Comparison of ENCODE assay signal across 10 mouse cellular contexts in genomic region chr11:102144957-102145470, GRCm38 (mm10). TPM values are rescaled to one million over a fixed set of nuclear protein-coding genes. Genes with fewer than 3 reads are reported as not detected.
DNase-seq lines count a peak whose midpoint lies in the region; ATAC-seq and TF ChIP-seq lines count a peak whose summit lies in the region.
"Had no signal": no experiment of that assay in that cellular context is flagged by ENCODE, and none has a peak within 500 bp of the region (broad histone marks: within the 10 kb centered on the region; RNA-seq: fewer than 3 reads in every experiment).

No protein-coding gene starts in this region.

- no peak overlapping the region for H3K27ac ChIP-seq in kidney, embryonic 15.5 days
- H3K27ac ChIP-seq in embryonic facial prominence, embryonic 12.5 days: no peak overlapping the region
- H3K27ac ChIP-seq in intestine, postnatal 0 days (ENCODE audit: low read depth, low read length): peak overlapping the region; percentile 94
- H3K27ac ChIP-seq in neural tube, embryonic 12.5 days: no peak overlapping the region
- H3K27ac ChIP-seq in kidney, adult 2 months (ENCODE audit: insufficient read depth, low read depth, low read length): no peak overlapping the region
- H3K27ac ChIP-seq: left cerebral cortex, adult 2 months had no signal

- no peaks in the 10 kb centered on the region for H3K36me3 ChIP-seq in kidney, embryonic 15.5 days
- no peaks in the 10 kb centered on the region for H3K36me3 ChIP-seq in embryonic facial prominence, embryonic 12.5 days
- no peaks in the 10 kb centered on the region; the same call in 1 of the 2 replicates for H3K36me3 ChIP-seq in intestine, postnatal 0 days (ENCODE audit: control insufficient read depth, insufficient read depth)
- no peaks in the 10 kb centered on the region for H3K36me3 ChIP-seq in neural tube, embryonic 12.5 days
- H3K36me3 ChIP-seq in kidney, adult 2 months (ENCODE audit: control insufficient read depth, insufficient read depth, low read length): no peaks in the 10 kb centered on the region

- 0 out of 2 replicates have a peak, but pooled peaks have one; percentile 43 for ATAC-seq in kidney, embryonic 15.5 days (replicated peaks; ENCODE audit: low FRiP score)
- no peak for ATAC-seq in embryonic facial prominence, embryonic 12.5 days (ENCODE audit: insufficient number of reproducible peaks, insufficient read depth, low FRiP score, low TSS enrichment)
- ATAC-seq in intestine, postnatal 0 days: peak; percentile 75
- ATAC-seq in neural tube, embryonic 12.5 days (ENCODE audit: low FRiP score, low read depth): no peak

- H3K9ac ChIP-seq in kidney, embryonic 15.5 days: 0 out of 2 replicates have a peak overlapping the region, but pooled peaks have one; percentile 31
- H3K9ac ChIP-seq in embryonic facial prominence, embryonic 12.5 days: 0 out of 2 replicates have a peak overlapping the region, but pooled peaks have one; percentile 27
- H3K9ac ChIP-seq in intestine, postnatal 0 days (ENCODE audit: low read depth, low read length): peak overlapping the region; percentile 58
- 0 out of 2 replicates have a peak overlapping the region, but pooled peaks have one; percentile 18 for H3K9ac ChIP-seq in neural tube, embryonic 12.5 days

- peaks cover 71% of the 10 kb centered on the region for H3K27me3 ChIP-seq in kidney, embryonic 15.5 days
- H3K27me3 ChIP-seq in embryonic facial prominence, embryonic 12.5 days: peaks cover 71% of the 10 kb centered on the region
- H3K27me3 ChIP-seq in intestine, postnatal 0 days (replicated peaks; ENCODE audit: control insufficient read depth, insufficient read depth, low read length): peaks cover 10% of the 10 kb centered on the region; the same call in 1 of the 2 replicates
- peaks cover 67% of the 10 kb centered on the region for H3K27me3 ChIP-seq in neural tube, embryonic 12.5 days (replicated peaks)
- H3K27me3 ChIP-seq in kidney, adult 2 months (replicated peaks; ENCODE audit: control insufficient read depth, insufficient read depth, low read length): no peaks in the 10 kb centered on the region; the same call in 1 of the 2 replicates

- no peaks in the 10 kb centered on the region for H3K9me3 ChIP-seq in kidney, embryonic 15.5 days (replicated peaks)
- no peaks in the 10 kb centered on the region for H3K9me3 ChIP-seq in embryonic facial prominence, embryonic 12.5 days
- no peaks in the 10 kb centered on the region for H3K9me3 ChIP-seq in intestine, postnatal 0 days (ENCODE audit: control insufficient read depth)
- H3K9me3 ChIP-seq in neural tube, embryonic 12.5 days: no peaks in the 10 kb centered on the region

- 25% methylated on average over 13 of the region's 13 CpGs for WGBS in kidney, embryonic 15.5 days
- WGBS in embryonic facial prominence, embryonic 12.5 days: 22% methylated on average over 13 of the region's 13 CpGs
- 19% methylated on average over 13 of the region's 13 CpGs for WGBS in intestine, postnatal 0 days
- whole genome bisulfite sequencing in neural tube, embryonic 12.5 days: 22% methylated on average over 13 of the region's 13 CpGs
- WGBS in kidney, adult 2 months: 41% methylated on average over 13 of the region's 13 CpGs

- H3K4me2 ChIP-seq in kidney, embryonic 15.5 days: peak overlapping the region; percentile 60
- H3K4me2 ChIP-seq in embryonic facial prominence, embryonic 12.5 days (replicated peaks): peak overlapping the region; percentile 54
- peak overlapping the region; percentile 67 for H3K4me2 ChIP-seq in intestine, postnatal 0 days (replicated peaks; ENCODE audit: low read depth)
- peak overlapping the region; percentile 51 for H3K4me2 ChIP-seq in neural tube, embryonic 12.5 days (replicated peaks)

- DNase-seq in kidney, postnatal 25 days: no peak
- no peak for DNase-seq in kidney, adult 2 months
- no peak for DNase-seq in cerebellum, postnatal 25 days
- DNase-seq in adipocyte (ENCODE audit: low spot score): no peak

- peak; percentile 45 for TF ChIP-seq CTCF in intestine, postnatal 0 days (IDR thresholded peaks at IDR 0.05; ENCODE audit: low read depth)
- no peak for TF ChIP-seq CTCF in kidney, adult 2 months (conservative IDR thresholded peaks at IDR 0.05; ENCODE audit: insufficient read depth, insufficient read length, low read depth, low read length)

- peaks cover 38% of the 10 kb centered on the region for H3K4me1 ChIP-seq in kidney, embryonic 15.5 days
- peaks cover 25% of the 10 kb centered on the region for H3K4me1 ChIP-seq in embryonic facial prominence, embryonic 12.5 days
- peaks cover 2% of the 10 kb centered on the region; the same call in 1 of the 2 replicates for H3K4me1 ChIP-seq in intestine, postnatal 0 days (replicated peaks; ENCODE audit: control insufficient read depth, insufficient read depth, low read length)
- peaks cover 15% of the 10 kb centered on the region; the same call in 1 of the 2 replicates for H3K4me1 ChIP-seq in neural tube, embryonic 12.5 days
- 0 out of 2 replicates have a peak, but pooled peaks cover 5% of the 10 kb centered on the region for H3K4me1 ChIP-seq in kidney, adult 2 months (ENCODE audit: control insufficient read depth, insufficient read depth, low read length)

- peak overlapping the region; percentile 37 for H3K4me3 ChIP-seq in kidney, embryonic 15.5 days (replicated peaks)
- peak overlapping the region; percentile 35 for H3K4me3 ChIP-seq in embryonic facial prominence, embryonic 12.5 days
- peak overlapping the region; percentile 53 for H3K4me3 ChIP-seq in intestine, postnatal 0 days (ENCODE audit: low read depth, low read length)
- H3K4me3 ChIP-seq in neural tube, embryonic 12.5 days: peak overlapping the region; percentile 22; the same call in 1 of the 2 replicates
- no peak overlapping the region for H3K4me3 ChIP-seq in kidney, adult 2 months (ENCODE audit: insufficient read depth, low read depth, low read length)
- H3K4me3 ChIP-seq: left cerebral cortex, adult 2 months had no signal

- TF ChIP-seq POLR2A in kidney, adult 2 months (IDR thresholded peaks at IDR 0.05; ENCODE audit: low read depth, low read length): no peak

RNA-seq across cellular contexts. Expression of gene Nags, which starts 0.3 kb away (rescaled TPM):
- 0.19 and 0.33 TPM in 2 replicates for polyA plus RNA-seq in kidney, embryonic 15.5 days (2015; fragmentation: Nextera tagmentation; extraction: Ambion mirVana)
- 0.06 TPM in 1 of 2 replicates, not detected in the other for polyA plus RNA-seq in embryonic facial prominence, embryonic 12.5 days (2016; fragmentation: Nextera tagmentation; extraction: Ambion mirVana)
- 37.9 and 40.4 TPM in 2 replicates for polyA plus RNA-seq in intestine, postnatal 0 days (2015; fragmentation: Nextera tagmentation; extraction: Ambion mirVana)
- polyA plus RNA-seq in neural tube, embryonic 12.5 days (2016; fragmentation: Nextera tagmentation; extraction: Ambion mirVana): not detected in 2 replicates
- 0.23 and 0.39 TPM in 2 replicates for polyA plus RNA-seq in kidney, adult 2 months (2012; rRNA removed)

RNA-seq across cellular contexts. Expression of gene Tmem101, which starts 11.2 kb away (rescaled TPM):
- polyA plus RNA-seq in kidney, embryonic 15.5 days (2015; fragmentation: Nextera tagmentation; extraction: Ambion mirVana): 35.3 and 36.5 TPM in 2 replicates
- 43.4 and 44.3 TPM in 2 replicates for polyA plus RNA-seq in embryonic facial prominence, embryonic 12.5 days (2016; fragmentation: Nextera tagmentation; extraction: Ambion mirVana)
- 10.9 and 11.4 TPM in 2 replicates for polyA plus RNA-seq in intestine, postnatal 0 days (2015; fragmentation: Nextera tagmentation; extraction: Ambion mirVana)
- polyA plus RNA-seq in neural tube, embryonic 12.5 days (2016; fragmentation: Nextera tagmentation; extraction: Ambion mirVana): 35.3 and 37.3 TPM in 2 replicates
- polyA plus RNA-seq in kidney, adult 2 months (2012; rRNA removed): 17.7 and 18.3 TPM in 2 replicates

RNA-seq across cellular contexts. Expression of gene Pyy, which starts 37.4 kb away (rescaled TPM):
- polyA plus RNA-seq in kidney, embryonic 15.5 days (2015; fragmentation: Nextera tagmentation; extraction: Ambion mirVana): 3.6 TPM in 1 of 2 replicates, not detected in the other
- 0.71 TPM in 1 of 2 replicates, not detected in the other for polyA plus RNA-seq in embryonic facial prominence, embryonic 12.5 days (2016; fragmentation: Nextera tagmentation; extraction: Ambion mirVana)
- polyA plus RNA-seq in intestine, postnatal 0 days (2015; fragmentation: Nextera tagmentation; extraction: Ambion mirVana): 181 and 192 TPM in 2 replicates
- polyA plus RNA-seq in neural tube, embryonic 12.5 days (2016; fragmentation: Nextera tagmentation; extraction: Ambion mirVana): 1.1 TPM in 1 of 2 replicates, not detected in the other
- polyA plus RNA-seq in kidney, adult 2 months (2012; rRNA removed): not detected in 2 replicates
- polyA plus RNA-seq: spleen, adult 2 months had no signal

RNA-seq across cellular contexts. Expression of gene Lsm12, which starts 40.1 kb away (rescaled TPM):
- 122 and 135 TPM in 2 replicates for polyA plus RNA-seq in kidney, embryonic 15.5 days (2015; fragmentation: Nextera tagmentation; extraction: Ambion mirVana)
- polyA plus RNA-seq in embryonic facial prominence, embryonic 12.5 days (2016; fragmentation: Nextera tagmentation; extraction: Ambion mirVana): 104 and 108 TPM in 2 replicates
- 103 and 107 TPM in 2 replicates for polyA plus RNA-seq in intestine, postnatal 0 days (2015; fragmentation: Nextera tagmentation; extraction: Ambion mirVana)
- 87.0 and 112 TPM in 2 replicates for polyA plus RNA-seq in neural tube, embryonic 12.5 days (2016; fragmentation: Nextera tagmentation; extraction: Ambion mirVana)
- polyA plus RNA-seq in kidney, adult 2 months (2012; rRNA removed): 33.0 and 39.6 TPM in 2 replicates

RNA-seq across cellular contexts. Expression of gene Ppy, which starts 43.9 kb away (rescaled TPM):
- not detected in 2 replicates for polyA plus RNA-seq in kidney, embryonic 15.5 days (2015; fragmentation: Nextera tagmentation; extraction: Ambion mirVana)
- polyA plus RNA-seq in embryonic facial prominence, embryonic 12.5 days (2016; fragmentation: Nextera tagmentation; extraction: Ambion mirVana): not detected in 2 replicates
- 1.2 and 3.4 TPM in 2 replicates for polyA plus RNA-seq in intestine, postnatal 0 days (2015; fragmentation: Nextera tagmentation; extraction: Ambion mirVana)
- polyA plus RNA-seq in neural tube, embryonic 12.5 days (2016; fragmentation: Nextera tagmentation; extraction: Ambion mirVana): not detected in 2 replicates
- polyA plus RNA-seq in kidney, adult 2 months (2012; rRNA removed): not detected in 2 replicates

Comparison
In these comparisons a context has a peak if more than half of its experiments do, and no peak if none do; other contexts are left out.
1. ATAC-seq: peak in kidney, embryonic 15.5 days (single experiment) and intestine, postnatal 0 days (single experiment); none in embryonic facial prominence, embryonic 12.5 days (single experiment) and neural tube, embryonic 12.5 days (single experiment).
2. RNA of gene Nags, which starts 0.3 kb away (polyA plus RNA-seq): 37.9 to 40.4 TPM in intestine, postnatal 0 days; 0.23 to 0.39 TPM in kidney, adult 2 months, 0.19 to 0.33 TPM in kidney, embryonic 15.5 days, 0.06 TPM in embryonic facial prominence, embryonic 12.5 days and not detected in neural tube, embryonic 12.5 days; every median in the first group is over 10 times any median in the second.
3. RNA of gene Pyy, which starts 37.4 kb away (polyA plus RNA-seq): 181 to 192 TPM in intestine, postnatal 0 days; 0.71 TPM in embryonic facial prominence, embryonic 12.5 days, 3.6 TPM in kidney, embryonic 15.5 days, 1.1 TPM in neural tube, embryonic 12.5 days and not detected in kidney, adult 2 months; every median in the first group is over 10 times any median in the second.
4. Peak in every context shown above with its lines, with median percentiles within 50 percentile points of each other: H3K4me2 ChIP-seq and H3K9ac ChIP-seq.